Mouse (Mus musculus) naive thymus-derived CD4-positive, alpha-beta T cell, adult 2 months (primary cell): ENCODE results near the gene Tlr8.
"Not testable (repeated sequence)": the region's sequence is repeated elsewhere in the genome, so short reads cannot be mapped to it uniquely, and the experiment has no call there.

Source experiments
- DNase-seq: peaks from one replicate; pipeline ENCODE4 v3.0.0-alpha.2; 2011; ENCODE audit warnings: low read depth

The Tlr8 gene

DNA sequence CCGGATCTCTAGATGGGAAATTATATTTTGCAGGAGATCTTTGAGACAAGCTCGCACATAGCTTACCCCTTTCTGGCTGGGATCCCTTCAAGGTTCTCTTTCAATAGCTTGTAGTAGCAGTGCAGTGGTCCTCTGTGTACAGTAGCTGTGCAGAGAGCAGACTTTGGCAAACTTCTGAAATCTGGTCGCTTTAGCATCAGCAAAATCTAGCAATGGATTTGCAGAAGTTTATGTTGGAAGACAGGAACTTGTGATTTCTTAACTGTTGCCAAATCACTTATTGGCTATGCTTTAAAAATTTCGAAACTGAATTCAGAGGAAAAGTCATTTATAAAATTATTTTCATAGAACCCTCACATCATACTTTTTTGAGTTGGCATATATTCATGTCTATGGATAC is at the start of gene Tlr8:
Gene Tlr8, minus strand, starts transcription at position 244 of the 400 bp plus-strand sequence.
- DNase-seq = no peak

- not testable (repeated sequence) for DNase-seq
Observed at GRCm38 (mm10) chrX:167302061-167302460, 37.9 kb upstream of the Tlr8 start.

- DNase-seq = peak; percentile 70
Observed at GRCm38 (mm10) chrX:167276953-167277352, 12.8 kb upstream of the Tlr8 start.

DNA sequence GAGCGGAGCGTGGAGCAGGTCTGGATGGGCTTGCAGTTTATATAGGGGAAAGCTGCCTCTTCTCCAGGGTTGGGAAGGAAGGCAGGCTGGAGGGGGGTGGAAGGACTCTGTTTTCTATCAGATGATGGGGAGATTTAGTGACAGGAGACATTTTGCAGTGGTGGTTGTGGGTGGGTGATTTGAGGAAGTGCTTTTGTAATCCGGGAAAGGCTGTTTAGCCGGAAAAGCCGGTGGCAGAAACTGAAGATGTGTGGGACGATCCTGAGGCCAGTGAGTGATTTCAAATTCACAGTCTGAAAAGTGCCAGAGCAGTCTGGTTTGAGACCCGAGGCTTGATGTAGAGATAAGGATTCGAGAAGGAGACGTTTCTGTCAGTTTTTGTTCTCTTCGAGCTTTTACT is 12.4 kb upstream of the Tlr8 start:
- no peak for DNase-seq

- DNase-seq = no peak
Observed at GRCm38 (mm10) chrX:167263530-167263929, 599 bp downstream of the Tlr8 start.

- DNase-seq = no peak
Observed at GRCm38 (mm10) chrX:167241736-167242135, 22.4 kb downstream of the Tlr8 start.

GRCm38 (mm10) chrX:167239293-167239921 is 24.7 kb downstream of the Tlr8 start:
- no peak for DNase-seq

DNA sequence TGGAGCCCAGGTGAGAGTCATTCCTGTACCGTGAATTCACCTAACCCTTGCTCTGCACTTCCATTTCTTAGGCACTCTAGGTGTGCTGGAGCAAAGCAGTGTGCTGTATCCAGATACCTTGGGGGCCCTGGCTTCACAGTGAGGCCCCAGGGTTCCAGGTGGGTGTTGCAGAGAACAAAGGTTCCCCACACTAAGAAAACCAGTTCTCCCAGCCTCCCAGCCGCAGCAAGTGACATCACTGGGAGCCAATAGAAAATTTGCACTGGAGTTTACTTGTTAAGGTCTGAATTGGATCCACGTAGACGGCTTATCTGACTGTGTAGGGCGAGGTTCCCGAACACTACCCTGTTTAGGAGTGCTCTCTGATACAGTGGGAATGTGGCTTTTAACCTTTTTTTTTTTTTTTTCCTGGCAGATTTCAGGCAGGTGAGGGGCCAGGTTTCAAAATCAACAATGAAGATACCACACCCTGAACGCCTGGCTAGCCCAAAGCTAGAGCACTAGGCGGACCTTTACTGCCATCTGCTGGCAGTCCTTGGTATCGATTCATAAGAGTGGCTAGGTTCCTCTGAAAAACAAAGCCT is 30.9 kb downstream of the Tlr8 start:
- DNase-seq = peak; percentile 87

GRCm38 (mm10) chrX:167231150-167231549 is 33.0 kb downstream of the Tlr8 start:
- DNase-seq = peak; percentile 77

DNA sequence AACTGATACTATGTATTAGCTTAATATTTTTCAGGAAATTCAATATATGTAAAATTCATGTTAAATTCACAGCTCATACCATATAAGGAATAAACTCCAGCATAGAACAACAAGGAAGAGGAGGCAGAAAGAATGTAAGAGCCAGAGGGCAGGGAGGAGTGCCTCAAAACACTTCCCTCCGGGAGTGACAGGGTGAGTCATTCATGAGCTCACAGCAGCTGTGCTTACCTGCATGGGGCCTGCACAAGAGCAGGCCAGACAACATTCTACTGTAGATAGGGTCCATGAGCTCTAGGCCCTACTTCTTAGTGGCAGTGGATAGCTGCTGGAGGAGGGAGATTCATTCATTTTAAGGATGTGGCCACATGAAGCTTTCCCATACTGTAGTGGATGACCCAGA is 34.3 kb downstream of the Tlr8 start:
- peak; percentile 9 for DNase-seq

DNA sequence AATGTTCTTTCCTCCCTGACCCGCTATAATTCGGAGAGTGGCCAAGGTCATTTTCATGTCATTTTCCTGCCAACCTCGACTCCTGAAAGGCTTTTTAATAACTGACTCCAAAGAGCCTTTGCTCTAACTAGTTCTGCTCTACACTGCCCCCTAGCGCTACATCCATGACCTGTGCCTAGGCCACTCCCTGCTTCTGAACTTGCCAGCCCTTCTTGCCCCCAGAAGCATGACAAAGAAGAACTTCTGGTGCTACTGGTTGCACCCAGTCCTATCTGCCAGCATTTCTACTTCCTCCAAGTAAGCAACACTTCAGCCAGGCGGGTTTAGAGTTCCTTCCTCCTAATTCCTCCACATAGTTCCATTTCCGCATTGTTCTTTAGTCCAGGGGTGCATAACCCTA is 34.9 kb downstream of the Tlr8 start:
- peak; percentile 84 for DNase-seq

- no peak for DNase-seq
Observed at GRCm38 (mm10) chrX:167227756-167228155, 36.4 kb downstream of the Tlr8 start.

DNA sequence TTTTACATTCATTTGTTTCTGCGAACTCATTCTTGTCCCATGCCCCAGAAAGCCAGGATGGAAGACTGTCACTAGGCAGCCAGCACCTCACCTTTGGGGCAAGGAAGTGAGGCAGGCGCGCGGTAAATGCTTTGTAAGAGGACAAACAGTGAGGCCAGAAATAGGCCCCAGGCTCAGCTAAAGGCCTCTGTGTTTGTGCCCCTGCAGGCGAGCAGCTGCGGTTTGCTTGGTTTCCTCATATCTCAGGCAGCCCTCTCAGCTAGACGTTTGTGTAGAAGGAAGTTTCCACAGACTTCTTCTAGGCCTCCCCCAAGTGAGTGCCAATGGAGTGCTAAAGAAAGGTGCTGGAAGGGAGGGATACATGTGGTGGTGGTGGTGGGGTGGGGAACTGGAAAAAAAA is 37.0 kb downstream of the Tlr8 start:
- peak; percentile 68 for DNase-seq

- DNase-seq = peak; percentile 65
Observed at GRCm38 (mm10) chrX:167226570-167226969, 37.6 kb downstream of the Tlr8 start.

DNA sequence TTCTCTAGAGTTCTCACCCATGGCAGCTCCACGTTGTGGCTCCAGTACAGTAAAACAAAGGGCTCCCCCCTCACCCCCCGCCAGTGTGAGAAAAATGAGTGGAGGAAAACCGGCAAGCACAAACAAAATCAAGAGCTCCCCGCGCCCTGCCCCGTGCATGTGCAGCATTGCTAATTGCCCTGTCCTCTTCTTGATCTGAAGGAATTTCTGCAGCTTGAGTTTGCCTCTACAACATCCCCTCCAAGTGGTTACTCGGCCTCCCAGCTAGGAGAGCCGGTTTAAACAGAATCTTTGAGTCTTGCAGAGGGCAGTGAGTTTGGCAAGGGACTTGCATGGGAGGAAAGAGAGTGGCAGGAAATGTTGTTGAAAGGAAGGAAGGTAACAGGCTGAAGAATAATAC is 51.4 kb downstream of the Tlr8 start:
- DNase-seq = peak; percentile 59

GRCm38 (mm10) chrX:167211871-167212555 is 52.1 kb downstream of the Tlr8 start:
- DNase-seq = peak; percentile 32

- no peak for DNase-seq
Observed at GRCm38 (mm10) chrX:167210319-167210728, 53.8 kb downstream of the Tlr8 start.

- peak; percentile 57 for DNase-seq
Observed at GRCm38 (mm10) chrX:167209828-167210227, 54.3 kb downstream of the Tlr8 start.

DNA sequence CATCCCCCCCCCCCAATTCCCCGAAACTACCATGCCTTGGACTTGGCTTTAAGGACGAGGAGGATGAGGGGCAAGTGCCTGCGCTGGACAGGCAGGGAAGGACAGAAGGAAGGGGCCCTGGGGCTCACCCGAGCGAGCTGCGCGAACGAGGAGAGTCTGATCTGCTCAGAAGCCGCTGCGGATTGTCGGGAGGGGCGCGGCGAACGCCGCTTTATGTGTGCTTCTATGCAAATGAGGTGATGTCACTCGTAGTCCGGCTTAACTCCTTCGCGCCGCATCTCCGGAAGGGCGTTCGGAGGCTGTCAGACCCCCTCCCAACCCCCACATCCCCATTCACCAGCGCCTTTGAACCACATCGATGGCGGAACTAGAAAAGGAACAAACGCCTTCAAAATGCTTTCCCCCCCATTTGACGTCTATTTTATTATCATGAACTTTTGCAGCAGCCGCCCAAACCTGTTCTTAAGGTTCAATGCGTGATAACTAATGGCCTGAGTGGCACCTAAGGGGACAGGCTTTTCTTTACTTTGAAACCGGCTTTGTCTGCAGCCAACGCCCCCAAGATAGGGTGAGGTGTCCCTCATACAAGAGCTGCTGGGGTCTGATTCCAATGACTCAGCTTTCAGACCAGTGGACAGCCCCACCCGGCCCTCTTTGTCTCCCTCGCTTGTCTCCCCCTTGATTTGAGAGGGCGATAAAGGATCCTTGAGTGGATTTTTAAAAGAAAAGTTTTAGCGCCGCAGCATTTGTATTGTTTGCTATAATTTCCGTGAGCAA is 55.0 kb downstream of the Tlr8 start, which contains the start of gene Tmsb4x:
Gene Tmsb4x, minus strand, starts transcription at position 338 of the 777 bp plus-strand sequence.
- DNase-seq = peak; percentile 90

- peak; percentile 58 for DNase-seq
Observed at GRCm38 (mm10) chrX:167208506-167208820, 55.7 kb downstream of the Tlr8 start.

DNA sequence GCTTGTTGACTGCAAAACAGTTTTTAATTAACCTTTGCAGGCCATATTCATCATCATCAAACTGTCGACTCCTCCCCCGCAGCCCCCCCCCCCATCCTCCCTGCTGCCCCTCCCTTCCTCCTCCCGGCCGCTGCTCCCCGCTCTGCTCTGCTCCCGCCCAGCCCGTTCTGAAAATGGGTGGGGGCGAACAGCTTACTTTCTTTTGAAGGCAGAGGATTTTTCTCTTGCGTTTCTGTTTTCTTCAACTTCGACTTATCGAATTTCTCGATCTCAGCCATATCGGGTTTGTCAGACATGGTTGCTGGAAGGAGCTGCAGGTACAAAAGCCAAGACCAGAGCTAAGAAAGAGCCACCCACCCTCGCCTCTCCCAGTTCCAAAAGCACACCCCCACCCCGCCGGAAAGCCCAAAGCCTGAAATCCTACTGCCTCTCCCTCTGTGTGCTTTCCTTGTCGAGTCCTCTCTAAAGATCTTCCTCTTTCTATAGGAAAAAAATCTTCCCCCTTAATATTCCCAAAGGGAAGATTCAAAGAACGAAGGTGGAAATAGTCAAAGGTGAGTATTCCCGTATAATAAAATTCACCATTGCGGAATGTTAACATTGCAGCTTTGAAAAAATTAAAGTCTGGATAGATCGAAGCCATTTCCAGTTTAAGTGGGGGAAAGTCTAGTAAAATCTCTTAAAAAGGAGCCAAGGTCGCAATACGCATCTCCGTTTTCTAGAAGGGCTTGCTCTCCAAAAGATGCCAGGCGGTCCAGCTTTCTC is 56.2 kb downstream of the Tlr8 start:
- DNase-seq = peak; percentile 73
